Mouse (Mus musculus): ENCODE data around the gene Lrrc8e.
A peak's percentile ranks its signal among the peaks of the same experiment; 100 is the strongest.
"Not testable (repeated sequence)": the region's sequence is repeated elsewhere in the genome, so short reads cannot be mapped to it uniquely, and the experiment has no call there.

The Lrrc8e gene

DNA sequence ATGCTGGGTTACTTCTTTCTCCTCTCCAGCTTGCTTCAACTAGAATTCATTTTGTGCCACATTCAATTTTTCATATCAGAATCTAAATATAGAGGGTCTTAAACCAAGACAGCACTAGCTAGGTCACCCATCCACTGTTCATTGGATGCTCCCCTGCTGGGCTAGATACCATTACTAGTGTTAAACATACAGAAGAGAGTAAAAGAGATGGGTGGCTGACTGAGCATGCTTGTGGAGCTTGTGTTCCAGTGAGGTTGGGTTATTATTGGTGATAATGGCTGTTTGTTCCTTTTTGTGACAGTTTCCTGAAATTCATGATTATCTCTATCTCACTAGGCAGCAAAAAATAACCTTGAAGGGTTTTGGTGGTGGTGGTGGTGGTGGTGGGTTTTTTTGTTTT lies 4.6 kb upstream of the Lrrc8e start:
- DNase-seq (ENCODE audit: low spot score): no peak

DNA sequence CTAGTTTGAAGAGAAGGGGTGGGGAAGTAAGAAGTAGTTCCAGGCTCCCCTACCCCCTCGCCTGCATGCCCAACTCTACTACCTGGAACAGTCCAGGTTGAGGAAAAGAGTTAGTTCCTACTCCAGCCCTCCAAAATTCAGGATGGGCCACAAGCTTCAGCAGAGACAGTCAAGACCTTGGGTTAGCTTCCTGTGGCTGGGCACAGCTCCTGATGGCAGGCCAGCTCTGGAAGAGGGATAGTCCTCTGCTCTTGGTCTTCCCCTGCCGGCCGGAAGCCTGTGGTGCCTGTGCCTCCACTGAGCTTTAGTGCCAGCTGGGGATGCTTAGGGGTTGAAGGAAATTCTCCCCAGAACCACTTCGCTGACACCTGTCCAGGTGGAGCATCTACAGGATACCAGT lies 304 bp upstream of the Lrrc8e start:
- DNase-seq (ENCODE audit: low spot score): no peak

DNA sequence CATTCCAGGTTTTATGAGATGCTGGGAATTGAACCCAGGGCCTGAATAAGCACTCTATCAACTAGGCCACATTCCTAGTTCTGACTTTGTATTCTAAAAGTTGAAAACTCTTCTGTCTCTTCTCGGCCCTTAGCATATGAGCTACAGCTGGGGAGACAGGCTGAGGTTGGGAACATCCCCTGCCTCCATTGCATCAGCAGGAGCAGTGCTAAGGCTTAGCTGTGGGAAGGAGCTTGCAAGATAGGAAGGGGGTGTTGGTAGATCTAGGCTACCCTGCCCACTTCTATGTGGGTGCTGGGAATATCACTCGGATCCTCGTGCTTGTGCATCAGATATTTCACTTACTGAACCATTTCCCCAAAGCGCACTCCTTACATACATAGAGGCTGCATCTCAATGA lies 1.3 kb downstream of the Lrrc8e start:
- DNase-seq (ENCODE audit: low spot score): no peak

DNA sequence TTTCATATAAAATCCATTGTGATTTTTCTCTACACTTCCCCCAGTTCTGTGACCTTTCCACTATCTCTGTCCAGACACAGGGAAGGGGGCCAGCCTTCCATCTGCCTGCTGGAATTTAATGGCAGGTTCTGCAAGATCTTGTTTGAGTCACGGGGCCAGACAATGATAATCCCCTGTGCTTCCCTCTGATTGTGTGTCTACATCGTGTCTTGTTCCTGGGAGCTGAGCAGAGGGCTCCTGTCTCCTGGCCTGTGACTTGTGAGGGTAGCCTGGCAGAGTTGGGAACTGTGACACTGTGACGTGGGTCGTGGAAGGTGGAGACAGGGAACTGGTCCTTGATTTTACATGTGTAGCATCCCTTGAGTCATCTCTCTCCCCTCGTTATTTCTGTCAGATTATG lies 3.2 kb downstream of the Lrrc8e start:
- no peak for DNase-seq (ENCODE audit: low spot score)

DNA sequence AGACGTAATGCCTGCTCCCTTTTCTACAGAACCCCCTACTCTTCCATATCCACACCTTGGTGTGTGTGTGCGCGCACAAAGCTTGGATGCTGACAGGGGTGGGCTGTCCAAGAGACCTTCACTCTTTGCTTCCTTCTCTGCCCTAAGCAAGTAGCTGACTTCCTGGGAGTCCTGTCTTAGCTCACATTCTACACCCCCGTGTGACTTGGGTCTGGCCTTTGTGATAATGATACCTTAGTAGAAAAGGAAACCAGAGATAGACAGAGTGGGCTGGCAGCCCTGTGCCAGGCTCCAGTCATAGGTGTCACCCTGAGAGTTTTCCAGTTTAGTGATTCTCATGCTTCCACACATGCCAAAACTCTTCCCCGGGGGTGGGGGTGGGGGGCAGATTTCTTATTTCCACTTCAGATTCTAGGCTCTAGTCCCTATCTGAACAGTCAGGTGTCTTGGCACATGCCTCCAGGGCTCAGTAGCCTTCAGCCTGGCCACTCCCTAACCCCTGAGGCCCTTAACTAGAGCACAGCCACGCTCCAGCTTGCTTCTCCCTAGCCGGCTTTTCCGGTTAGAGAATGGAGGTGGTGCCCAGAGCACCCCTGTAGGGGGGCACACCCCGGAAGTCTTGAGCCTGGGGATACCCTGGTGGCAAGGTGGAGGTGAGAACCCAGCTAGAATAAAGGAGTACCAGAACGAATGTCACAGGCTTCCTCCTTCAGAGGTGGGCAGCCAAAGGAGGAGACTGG lies 4.2 kb downstream of the Lrrc8e start:
- no peak for DNase-seq (ENCODE audit: low spot score)

DNA sequence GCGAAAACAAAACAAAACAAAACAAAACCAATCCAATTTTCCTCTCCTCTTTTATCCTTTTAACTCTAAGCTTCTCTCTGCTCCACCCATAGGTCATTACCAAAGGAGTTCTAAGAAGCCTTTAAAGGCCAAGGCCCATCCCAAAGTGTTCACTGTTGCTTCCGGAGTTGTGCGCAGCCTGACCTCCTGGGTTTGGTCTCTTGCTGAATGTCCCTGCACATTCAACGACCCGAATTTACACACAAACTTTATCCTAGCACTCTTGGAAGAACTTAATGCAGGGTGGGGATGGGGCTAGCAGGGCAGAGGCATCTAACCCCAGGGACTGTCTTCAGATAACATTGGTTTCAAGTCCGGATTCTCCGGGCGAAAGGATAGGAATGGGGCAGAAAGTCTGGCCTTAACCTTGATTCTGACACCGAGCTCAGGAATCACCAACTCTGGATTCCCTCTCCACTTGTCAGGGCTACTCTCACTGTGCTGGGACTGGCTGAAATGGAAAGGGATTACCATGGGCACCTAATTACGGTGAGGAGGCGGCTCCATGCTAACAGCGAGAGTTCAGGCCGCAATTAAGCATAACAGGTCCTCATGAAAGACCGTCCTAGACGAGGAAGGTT lies 11.3 kb downstream of the Lrrc8e start:
- DNase-seq (ENCODE audit: low spot score): no peak

DNA sequence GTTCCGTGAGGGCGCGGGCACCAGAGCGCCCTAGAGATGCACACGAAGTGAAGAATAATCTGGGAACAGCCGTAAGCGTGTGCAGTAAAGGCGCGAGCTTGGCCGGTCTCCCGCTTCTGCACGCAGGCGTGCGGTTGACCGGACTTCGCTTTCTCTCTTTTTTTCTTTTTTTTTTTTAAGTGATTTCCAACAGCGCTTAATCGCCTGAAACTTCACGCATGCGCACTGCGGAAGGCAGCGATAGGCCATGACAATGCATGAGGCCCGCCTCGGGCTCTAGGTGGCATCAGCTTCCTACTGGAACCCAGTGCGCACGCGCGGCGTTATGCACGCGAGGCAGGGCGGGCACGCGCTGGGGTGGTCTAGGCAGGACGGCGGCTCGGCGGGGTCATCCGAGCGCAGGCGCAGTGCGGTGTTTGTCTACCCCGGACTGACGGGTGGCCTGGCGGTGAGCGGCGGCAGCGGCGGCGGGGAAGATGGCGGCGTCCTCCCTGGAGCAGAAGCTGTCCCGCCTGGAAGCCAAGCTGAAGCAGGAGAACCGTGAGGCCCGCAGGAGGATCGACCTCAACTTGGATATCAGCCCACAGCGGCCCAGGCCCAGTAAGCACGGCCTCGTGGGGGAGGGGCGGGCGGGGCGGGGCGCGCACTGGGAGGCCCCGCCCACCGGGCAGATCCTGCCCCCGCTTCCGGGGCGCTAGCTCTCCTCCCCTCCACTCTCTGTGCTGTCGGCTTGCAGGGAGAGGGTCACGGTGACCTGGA lies 12.0 kb downstream of the Lrrc8e start, which contains the start of the genes Map2k7 and Gm49320:
Gene Map2k7 (plus strand): TSS at position 307 of the 759 bp plus-strand sequence.
Gene Gm49320 (plus strand): TSS at position 432 of the 759 bp plus-strand sequence.
- peak; percentile 99 for DNase-seq (ENCODE audit: low spot score)

DNA sequence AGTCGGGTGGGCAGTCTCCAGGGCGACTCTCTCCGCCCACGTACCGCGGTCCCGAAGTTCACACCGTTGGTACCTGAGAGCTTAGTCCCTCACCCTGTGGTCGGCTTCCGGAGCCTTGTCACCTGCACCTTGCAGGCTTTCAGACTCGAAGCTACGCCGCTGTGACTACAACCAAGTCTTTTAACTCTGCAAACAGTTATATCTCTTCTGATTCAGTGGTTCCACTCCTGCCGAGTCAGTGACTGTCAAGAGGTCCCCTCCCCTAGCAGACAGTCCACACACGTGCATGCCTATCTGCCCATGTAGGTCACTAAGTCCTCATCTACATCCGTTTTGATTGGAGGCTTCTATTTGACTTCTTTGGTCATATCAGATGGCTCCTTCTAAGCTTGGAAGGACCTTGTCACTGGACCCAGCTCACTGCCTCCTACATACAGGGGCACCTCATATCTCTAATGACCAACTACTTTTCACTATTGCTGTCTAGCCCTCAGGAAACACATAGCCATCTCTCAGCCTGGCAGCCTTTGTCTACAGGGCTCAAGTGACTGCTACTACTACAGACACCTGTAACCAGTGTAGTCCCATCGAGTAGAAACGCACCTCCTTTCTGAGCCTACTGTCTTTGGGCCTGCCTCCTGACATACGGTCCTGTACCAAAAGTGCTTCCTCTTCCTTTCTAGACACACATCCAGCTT lies 12.7 kb downstream of the Lrrc8e start:
- DNase-seq (ENCODE audit: low spot score): no peak

DNA sequence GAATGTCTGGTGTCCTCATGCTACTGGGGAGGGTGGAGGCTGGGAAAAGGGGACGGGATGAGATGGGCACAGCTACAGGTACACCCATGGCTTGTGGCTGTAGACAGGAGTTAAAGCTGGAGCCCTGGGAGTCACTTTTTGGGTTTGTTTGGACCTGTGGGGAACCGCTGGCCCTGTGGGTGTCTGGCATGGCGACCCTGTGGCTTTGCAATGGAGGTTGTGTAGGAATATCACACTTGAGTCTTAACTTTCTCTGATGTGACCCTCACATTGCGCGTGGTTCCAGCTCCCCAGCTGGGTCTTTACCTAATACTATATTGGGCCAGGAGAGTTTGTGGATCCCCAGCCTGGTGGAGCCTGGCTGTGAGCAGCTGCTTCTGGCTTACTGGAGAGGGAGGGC lies 18.4 kb downstream of the Lrrc8e start:
- no peak for DNase-seq (ENCODE audit: low spot score)

DNA sequence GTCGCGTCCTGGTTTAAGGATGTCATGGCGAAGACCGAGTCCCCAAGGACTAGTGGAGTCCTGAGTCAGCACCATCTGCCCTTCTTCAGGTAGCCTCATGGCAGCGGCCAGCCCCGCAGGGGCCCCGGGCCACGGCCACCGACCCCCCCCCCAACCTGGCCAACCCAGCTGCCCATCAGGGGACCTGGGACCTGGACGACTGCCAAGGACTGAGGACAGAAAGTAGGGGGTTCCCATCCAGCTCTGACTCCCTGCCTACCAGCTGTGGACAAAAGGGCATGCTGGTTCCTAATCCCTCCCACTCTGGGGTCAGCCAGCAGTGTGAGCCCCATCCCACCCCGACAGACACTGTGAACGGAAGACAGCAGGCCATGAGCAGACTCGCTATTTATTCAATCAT lies 19.1 kb downstream of the Lrrc8e start:
- DNase-seq (ENCODE audit: low spot score): no peak

DNA sequence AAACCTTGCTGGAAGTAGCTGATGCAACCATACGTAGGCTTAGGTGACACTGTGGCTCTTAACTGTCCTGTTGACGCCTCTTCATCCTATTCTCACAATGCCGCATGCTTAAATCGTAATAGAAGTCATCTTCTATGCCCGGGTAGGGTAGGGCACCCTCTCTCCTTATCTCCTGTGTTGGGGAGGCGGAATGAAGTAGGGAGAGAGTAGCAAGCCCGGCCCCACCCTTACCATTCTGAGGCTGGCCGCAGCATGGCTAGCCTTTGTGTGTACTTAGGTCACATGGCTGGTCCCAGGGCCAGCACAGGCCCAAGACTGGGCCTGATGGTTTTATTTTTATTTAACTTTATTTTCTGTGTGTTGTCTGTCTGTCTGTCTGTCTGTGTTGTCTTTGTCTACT lies 20.6 kb downstream of the Lrrc8e start:
- no peak for DNase-seq (ENCODE audit: low spot score)

DNA sequence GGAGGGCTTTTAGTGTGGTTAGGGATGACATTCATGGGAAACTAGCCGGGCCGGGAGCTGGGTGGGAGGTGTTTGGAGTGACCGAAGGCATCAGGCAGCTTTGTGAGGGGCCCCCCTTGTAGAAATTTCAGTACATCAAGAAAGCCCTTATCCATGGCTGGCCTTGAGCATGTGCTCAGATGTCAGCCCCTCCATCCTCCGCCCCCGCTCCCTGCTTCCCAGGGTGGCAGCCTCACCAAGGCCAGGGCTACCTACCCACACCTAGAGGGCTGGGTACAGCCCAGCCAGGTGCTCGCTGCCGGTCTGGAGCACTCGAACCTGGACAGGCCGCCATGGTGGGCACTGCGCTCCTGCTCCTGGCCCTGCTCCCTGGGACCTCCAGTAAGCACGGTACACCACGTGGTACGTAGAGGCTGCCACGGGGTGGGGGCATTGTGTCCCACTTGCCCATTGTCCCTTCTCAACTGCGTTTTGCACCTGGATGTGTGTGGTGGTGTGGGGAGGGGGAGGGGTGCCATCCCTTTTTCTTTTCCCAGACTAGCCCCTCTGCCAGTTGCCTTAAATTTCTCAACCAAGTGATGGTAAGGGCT lies 21.4 kb downstream of the Lrrc8e start, which contains the start of gene Tgfbr3l:
Gene Tgfbr3l (plus strand): TSS at position 264 of the 590 bp plus-strand sequence.
- no peak for DNase-seq (ENCODE audit: low spot score)

DNA sequence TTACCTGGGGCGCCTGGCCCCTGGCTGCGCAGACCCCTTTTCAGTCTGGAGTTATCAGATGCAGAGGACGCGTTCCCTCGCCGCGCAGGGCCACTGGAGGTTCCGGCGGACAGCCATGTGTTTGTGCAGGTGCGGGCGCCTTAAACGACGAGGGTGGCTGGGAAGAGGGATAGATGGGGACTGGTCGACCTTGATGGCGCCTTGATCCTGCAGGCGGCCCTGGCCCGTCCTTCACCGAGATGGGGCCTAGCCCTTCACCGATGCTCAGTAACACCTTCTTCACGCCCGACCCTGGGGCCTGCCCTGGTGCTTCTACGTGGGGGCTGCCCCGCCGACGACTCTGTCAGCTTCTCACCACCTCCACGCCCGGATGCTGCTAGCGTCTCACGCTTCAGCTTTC lies 22.6 kb downstream of the Lrrc8e start:
- no peak for DNase-seq (ENCODE audit: low spot score)

DNA sequence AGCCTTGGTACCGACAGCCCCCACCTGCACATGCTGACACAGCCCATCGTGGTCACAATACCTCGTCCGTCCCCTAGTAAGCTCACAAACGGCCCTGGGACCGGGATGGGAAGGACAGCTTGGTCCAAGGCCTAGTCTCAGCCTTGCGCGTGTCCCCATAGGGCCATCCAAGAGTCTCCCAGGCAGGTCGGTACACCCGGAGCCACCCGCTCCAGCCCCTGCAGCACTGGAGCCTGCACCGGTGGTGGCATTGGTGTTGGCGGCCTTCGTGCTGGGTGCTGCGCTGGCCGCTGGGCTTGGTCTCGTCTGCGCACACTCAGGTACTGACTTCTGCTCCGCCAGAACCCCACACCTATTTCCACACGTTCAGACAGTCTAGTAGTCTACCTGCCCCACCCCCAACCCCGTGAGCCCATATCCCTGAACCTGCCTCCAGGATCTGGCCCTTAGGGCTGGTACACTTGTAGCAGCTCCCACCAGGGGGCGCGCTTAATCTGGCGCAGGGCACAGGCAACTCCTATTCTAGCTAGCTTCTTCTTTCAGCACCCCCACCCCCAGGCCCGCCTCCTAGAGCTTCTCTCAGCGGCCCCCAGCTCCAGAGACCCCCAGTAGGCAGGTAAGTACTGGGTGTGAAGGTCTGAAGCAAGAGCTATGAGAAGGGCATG lies 23.8 kb downstream of the Lrrc8e start:
- DNase-seq (ENCODE audit: low spot score): peak; percentile 86

DNA sequence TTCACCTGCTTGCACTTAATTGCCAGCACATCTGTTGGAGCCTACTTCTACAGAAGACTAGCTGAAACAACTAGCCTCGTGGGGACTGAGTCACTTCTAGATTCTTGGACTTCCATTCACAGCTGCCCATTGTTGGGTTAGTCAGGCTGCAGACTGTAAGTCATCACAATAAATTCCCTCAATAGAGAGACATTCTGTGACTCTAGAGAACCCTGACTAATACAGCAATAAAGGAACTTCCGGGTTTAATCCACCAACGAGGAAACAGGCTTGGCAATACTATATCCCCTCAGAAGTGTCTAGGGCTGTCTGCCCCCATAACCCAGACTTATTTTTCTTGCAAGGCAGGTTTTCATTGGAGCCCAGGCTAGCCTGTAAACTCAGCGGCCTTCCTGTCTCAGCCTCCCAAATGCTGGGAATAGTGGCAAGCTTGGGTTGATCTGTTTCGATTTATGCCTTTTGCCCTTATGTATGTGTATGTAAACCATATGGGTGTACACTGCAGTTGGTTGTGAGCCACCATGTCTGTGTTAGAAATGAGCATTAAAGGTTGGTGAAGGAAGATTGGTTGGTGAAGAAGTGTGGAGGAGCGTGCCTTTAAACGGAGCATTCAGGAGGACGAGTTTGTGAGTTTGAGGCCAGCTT lies 25.6 kb downstream of the Lrrc8e start:
- no peak for DNase-seq (ENCODE audit: low spot score)

DNA sequence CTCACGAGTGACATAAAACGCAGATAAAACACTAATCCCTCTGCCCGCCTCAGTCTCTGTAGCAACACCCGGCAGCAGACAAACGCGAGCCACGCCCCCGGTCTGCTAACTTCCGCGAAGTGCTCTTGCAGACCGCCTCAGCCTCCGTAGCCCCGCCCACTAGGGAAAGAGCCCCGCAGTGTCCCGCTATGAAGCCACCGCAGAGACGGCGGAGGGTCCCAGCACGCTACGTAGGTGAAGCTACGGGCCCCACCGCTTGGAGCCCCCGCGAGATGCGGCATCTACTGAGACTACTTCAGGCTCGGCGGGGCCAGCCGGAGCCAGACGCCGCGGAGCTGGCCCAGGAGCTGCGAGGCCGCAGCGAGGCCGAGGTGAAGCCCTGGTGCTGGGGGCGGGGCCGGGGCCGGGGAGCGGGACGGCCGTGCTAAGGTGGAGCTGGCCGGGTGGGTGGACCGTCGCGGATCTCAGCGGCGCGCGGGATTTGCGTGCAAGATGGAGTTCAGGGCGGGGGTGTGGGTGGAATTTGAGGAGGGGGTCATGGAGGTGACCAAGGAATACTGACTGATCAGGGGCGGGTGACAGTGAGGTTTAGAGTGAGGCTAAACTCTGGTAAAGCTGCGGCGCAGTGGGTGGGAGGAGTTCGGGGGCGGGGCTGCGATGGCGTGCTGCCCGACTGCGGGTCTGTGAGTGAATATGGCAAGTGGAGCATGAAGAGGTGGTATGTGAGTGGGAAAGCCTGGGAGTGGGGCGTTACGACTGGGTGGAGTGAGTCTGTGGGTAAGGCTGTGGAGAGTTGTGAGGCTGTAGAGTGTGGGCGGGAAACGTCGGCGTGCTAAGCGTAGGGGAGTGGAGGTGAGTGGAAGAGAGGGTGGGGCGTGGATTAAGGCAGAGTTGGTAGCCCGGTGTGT lies 26.6 kb downstream of the Lrrc8e start, which contains the start of gene Snapc2:
Gene Snapc2 (plus strand): TSS at position 147 of the 908 bp plus-strand sequence.
- DNase-seq (ENCODE audit: low spot score): peak; percentile 92

DNA sequence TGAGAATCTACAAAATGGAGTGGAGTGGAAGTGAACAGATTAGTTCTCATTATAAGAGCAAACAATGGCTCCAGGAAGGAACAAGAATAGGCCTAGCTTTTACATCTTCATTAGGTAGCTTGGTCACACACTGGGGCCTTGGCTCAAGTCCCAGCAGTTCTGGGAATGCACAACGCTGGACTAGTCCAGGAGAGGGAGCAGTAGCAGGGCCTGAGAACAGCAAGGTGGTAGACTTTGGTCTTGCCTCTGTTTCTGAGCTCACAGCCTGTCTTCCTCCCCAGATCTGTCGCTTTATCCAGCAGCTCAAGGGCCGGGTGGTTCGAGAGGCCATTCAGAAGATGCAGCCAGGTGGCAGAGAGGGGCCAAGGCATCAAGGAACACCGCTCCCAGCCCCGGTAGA lies 27.4 kb downstream of the Lrrc8e start:
- DNase-seq (ENCODE audit: low spot score): peak; percentile 52

DNA sequence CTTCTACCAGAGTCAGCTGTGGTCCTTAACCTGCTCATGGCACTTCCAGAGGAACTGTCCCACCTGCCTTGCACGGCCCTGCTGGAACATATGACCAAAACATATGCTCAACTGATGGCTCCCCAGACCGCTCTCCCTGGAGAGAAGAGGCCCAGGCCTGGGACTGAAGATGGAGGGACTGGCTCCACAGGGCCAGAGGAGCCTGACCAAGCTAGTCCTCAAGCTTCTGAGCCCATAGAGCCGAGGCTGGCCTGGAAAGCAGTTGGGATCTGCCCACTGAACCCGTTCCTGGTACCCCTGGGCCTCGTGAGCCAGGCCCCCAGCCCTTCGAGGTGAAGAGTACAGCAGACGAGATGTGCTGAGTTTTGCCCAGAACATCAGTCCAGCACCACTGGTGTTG lies 28.8 kb downstream of the Lrrc8e start:
- DNase-seq (ENCODE audit: low spot score): not testable (repeated sequence)

DNA sequence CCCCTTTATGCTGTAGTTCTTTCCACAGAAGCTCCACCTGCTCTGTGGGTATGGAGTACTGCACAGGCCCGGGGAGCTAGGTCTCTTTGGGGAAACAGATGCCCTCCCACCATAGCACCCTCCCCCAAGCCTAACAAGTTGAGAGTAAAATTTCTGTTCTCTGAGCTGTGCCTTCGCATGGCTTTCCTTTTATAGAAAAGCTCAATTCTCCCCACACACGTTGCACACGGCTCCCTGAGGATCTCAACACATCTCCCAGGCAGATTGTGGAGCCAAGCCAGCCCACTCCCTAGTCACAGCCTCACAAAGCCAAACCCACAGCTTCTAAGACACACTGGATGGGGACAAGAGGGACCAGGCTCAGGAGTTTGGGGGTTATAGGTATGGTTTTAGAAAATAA lies 30.3 kb downstream of the Lrrc8e start:
- no peak for DNase-seq (ENCODE audit: low spot score)

DNA sequence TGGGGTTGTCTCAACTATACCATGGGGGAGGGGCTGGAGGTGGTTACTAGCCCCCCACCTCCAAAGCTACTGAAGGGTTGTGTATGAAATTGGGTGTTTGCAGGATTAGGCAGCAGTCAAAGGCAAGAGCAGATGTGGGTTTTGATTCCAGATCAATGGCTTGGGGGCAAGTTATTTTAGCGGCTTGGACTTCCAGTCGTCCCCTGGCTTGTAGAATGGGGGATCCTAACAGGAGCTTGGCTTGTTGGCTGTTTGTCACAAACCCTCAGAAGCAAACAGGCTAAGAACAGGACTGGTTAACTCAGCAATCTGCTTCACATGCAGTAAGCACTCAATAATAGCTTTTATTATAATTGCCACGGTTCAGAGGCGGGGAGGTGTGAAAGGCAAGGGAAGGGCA lies 30.7 kb downstream of the Lrrc8e start:
- DNase-seq (ENCODE audit: low spot score): no peak

Data from ovary, postnatal 14 days (tissue).